Mouse (Mus musculus): ENCODE data around the gene A730071L15Rik. TPM values are rescaled to one million over a fixed set of nuclear protein-coding genes. Genes with fewer than 3 reads are reported as not detected.

A730071L15Rik gene
- polyA plus RNA-seq, 1 experiment from 2014 or later: not detected

DNA sequence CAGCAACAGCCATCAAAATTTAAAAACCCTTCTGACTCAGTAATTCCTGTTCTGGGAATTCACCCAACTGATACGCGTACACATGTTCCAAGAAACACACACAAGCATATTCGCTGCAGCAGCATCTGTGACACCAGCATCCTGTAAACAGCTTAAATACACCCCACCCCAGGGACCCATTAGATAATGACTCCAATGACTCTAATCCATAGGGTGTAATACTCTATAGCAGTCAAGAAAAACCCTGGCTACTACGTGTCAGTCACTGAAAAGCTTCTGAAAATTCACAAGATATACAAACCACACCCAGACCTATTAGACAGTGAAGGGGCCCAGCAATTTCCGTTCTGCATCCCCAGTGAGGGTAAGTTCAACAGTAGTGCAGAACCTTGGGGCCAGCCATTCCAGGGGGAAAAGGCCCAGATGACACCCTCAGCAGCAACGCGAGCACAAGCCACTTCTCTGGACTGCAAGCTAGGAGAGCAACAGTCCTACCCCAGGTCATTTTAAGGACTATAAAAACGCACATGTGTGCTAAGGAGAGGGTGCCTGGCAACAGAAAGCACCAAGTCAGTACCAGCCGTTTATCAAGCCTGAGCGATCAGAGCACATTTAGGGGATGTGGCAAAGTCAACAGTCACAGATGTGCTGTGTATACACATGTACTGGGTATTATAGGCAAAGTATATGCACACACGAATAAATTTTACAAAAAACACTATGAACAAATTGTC, 15.5 kb upstream of the A730071L15Rik start:
- H3K4me3 ChIP-seq: no peak overlapping the region
- no peak overlapping the region for H3K9ac ChIP-seq
- peaks cover under 1% of the 10 kb centered on the region for H3K36me3 ChIP-seq
- H3K4me1 ChIP-seq (replicated peaks): peaks cover 30% of the 10 kb centered on the region
- no peak for ATAC-seq (ENCODE audit: insufficient number of reproducible peaks, low FRiP score)
- H3K27me3 ChIP-seq (replicated peaks): no peaks in the 10 kb centered on the region
- 72% methylated on average over 11 of the region's 11 CpGs for WGBS
- H3K27ac ChIP-seq (ENCODE audit: poor library complexity, severe bottlenecking): no peak overlapping the region
- no peak overlapping the region for H3K4me2 ChIP-seq
- no peaks in the 10 kb centered on the region for H3K9me3 ChIP-seq (replicated peaks)

DNA sequence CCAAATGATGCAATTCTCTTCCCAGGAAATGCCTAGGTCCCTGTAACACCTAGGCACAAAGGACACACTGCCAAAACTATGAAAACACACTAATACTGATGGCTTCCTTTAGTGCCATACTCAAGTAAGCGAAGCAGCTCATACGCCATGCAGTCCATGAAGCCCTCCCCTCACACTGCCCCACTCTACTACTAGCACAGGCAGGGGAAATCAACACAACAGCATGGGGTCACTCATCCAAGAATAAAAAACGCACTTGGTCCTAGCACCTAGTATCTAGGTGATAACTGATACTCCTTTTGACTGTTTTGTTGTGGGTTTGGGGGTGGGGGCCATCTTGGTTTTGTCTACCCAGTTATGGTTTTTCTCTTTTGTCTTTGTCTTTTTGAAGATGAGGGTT, 12.4 kb upstream of the A730071L15Rik start:
- Histone ChIP-seq H3K36me3 (peaks cover 14% of the 10 kb centered on the region), H3K9ac (no peak overlapping the region), H3K27ac (ENCODE audit: poor library complexity, severe bottlenecking) (no peak overlapping the region), H3K4me3 (no peak overlapping the region), H3K4me1 (replicated peaks) (peaks cover 21% of the 10 kb centered on the region), H3K27me3 (replicated peaks) (no peaks in the 10 kb centered on the region), H3K4me2 (no peak overlapping the region), H3K9me3 (replicated peaks) (no peaks in the 10 kb centered on the region)
- ATAC-seq (ENCODE audit: insufficient number of reproducible peaks, low FRiP score): no peak
- WGBS: 79% methylated on average over 3 of the region's 3 CpGs

DNA sequence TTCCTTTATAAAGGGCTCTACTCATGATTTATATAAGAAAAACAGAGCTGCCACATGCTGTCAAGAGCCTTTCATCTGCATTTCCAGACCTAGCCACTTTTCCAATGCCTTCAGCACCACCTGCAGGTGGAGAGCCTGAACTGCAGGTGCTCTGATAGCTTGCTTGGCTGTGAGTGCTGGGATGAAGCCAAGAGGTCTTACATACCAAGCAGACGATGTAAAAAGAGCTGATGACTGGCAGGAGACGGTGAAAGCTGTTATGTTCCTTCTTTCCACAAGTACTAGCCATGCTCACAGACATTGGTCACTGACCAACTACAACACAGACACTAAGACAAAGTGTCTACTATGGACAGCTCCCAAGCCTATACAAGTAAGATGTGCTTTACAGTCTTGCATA, 12.0 kb upstream of the A730071L15Rik start:
- Histone ChIP-seq H3K4me3 (no peak overlapping the region), H3K9ac (no peak overlapping the region), H3K27me3 (replicated peaks) (no peaks in the 10 kb centered on the region), H3K9me3 (replicated peaks) (no peaks in the 10 kb centered on the region), H3K27ac (ENCODE audit: poor library complexity, severe bottlenecking) (no peak overlapping the region), H3K4me2 (no peak overlapping the region), H3K36me3 (peaks cover 18% of the 10 kb centered on the region), H3K4me1 (replicated peaks) (peaks cover 18% of the 10 kb centered on the region)
- whole genome bisulfite sequencing: 7% methylated on average over 2 of the region's 2 CpGs
- ATAC-seq (ENCODE audit: insufficient number of reproducible peaks, low FRiP score): peak; percentile 39

DNA sequence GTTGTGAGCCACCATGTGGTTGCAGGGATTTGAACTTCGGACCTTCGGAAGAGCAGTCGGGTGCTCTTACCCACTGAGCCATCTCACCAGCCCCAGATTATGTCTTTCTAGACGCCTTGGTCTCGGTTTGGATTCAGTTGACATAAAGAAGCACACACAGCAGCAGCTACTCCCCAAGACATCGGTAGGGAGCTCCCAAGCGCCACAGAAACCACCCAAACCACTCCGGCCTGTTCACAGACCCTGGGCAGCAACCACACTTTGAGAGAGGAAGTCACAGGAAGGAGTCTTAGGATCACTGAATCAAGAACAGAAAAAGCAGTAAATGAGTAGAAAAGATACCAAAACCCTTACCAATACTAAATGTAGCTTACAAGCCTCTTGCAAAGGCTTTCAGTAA, 3.0 kb upstream of the A730071L15Rik start:
- no peak overlapping the region for H3K27ac ChIP-seq (ENCODE audit: poor library complexity, severe bottlenecking)
- H3K4me2 ChIP-seq: no peak overlapping the region
- H3K9ac ChIP-seq: no peak overlapping the region
- H3K9me3 ChIP-seq (replicated peaks): no peaks in the 10 kb centered on the region
- peaks cover 15% of the 10 kb centered on the region for H3K36me3 ChIP-seq
- WGBS: 93% methylated on average over 8 of the region's 8 CpGs
- no peak for ATAC-seq (ENCODE audit: insufficient number of reproducible peaks, low FRiP score)
- no peak overlapping the region for H3K4me3 ChIP-seq
- no peaks in the 10 kb centered on the region for H3K27me3 ChIP-seq (replicated peaks)
- peaks cover 19% of the 10 kb centered on the region for H3K4me1 ChIP-seq (replicated peaks)

DNA sequence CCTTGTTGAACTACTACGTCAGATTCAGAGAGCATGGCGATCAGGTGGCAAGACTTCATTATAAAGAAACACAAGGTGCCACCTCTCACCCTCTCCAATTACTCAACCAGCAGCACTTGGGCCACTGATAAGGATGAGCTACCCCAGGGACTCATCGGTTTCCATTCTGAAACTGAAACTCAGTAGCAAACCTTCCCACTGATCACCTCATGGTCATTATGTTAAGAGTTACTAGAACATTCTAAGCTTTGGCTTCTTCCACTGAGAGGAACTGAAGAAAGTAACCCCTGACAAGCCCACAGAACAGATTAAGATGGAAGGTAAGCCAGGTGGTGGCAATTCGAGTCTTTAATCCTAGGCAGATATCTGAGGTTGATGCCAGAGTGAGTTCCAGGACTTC, 1.4 kb upstream of the A730071L15Rik start:
- H3K4me3 ChIP-seq: 0 out of 2 replicates have a peak overlapping the region, but pooled peaks have one; percentile 92
- ATAC-seq (ENCODE audit: insufficient number of reproducible peaks, low FRiP score): no peak

DNA sequence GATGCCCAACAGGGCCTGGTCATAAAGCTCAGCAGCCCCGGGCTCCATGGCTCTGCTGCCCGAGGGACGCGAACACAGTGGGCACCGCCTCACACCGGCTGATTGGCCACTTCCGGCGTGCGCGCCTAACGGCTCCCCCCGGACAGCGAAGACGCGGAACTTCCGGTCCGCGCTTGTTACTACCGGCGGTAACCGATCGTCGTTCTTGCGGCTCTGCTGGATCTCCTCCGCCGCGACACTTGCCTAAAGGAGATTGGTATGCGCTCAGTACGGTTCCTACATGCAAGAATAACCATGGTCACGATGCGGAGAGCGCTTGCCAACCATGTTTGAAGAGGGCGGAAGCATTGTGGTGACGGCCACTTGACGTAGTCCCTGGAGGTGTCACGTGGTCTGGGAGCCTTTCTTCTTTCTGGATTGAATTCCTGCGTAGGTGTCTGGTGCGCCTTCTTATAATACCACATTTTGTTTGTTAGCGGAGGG, 299 bp downstream of the A730071L15Rik start, which contains the start of gene Nudcd3:
Gene Nudcd3 (minus strand): TSS at position 329 of the 483 bp plus-strand sequence.
- H3K27ac ChIP-seq (ENCODE audit: poor library complexity, severe bottlenecking): peak within 1 kb of the TSS; percentile 96
- peak within 1 kb of the TSS; percentile 93 for H3K9ac ChIP-seq
- peak within 1 kb of the TSS; percentile 100 for H3K4me2 ChIP-seq
- ATAC-seq (ENCODE audit: insufficient number of reproducible peaks, low FRiP score): peak; percentile 96
- WGBS: under 1% methylated on average over 39 of the region's 39 CpGs
- H3K27me3 ChIP-seq (replicated peaks): 0 out of 2 replicates have a peak, but pooled peaks cover under 1% of the 10 kb centered on the region
- H3K4me3 ChIP-seq: peak within 1 kb of the TSS; percentile 92
- peaks cover 19% of the 10 kb centered on the region for H3K4me1 ChIP-seq (replicated peaks)
- H3K36me3 ChIP-seq: 0 out of 2 replicates have a peak, but pooled peaks cover 3% of the 10 kb centered on the region
- H3K9me3 ChIP-seq (replicated peaks): no peaks in the 10 kb centered on the region

More for the DNA sequence above, 1.4 kb upstream of the A730071L15Rik start:
- 0 out of 2 replicates have a peak, but pooled peaks cover 3% of the 10 kb centered on the region for H3K36me3 ChIP-seq
- peaks cover 19% of the 10 kb centered on the region for H3K4me1 ChIP-seq (replicated peaks)
- no peaks in the 10 kb centered on the region for H3K9me3 ChIP-seq (replicated peaks)
- WGBS: 81% methylated on average over 4 of the region's 4 CpGs
- peak overlapping the region; percentile 100 for H3K4me2 ChIP-seq
- H3K27me3 ChIP-seq (replicated peaks): no peaks in the 10 kb centered on the region
- H3K27ac ChIP-seq (ENCODE audit: poor library complexity, severe bottlenecking): no peak overlapping the region
- H3K9ac ChIP-seq: no peak overlapping the region; the same call in 1 of the 2 replicates

DNA sequence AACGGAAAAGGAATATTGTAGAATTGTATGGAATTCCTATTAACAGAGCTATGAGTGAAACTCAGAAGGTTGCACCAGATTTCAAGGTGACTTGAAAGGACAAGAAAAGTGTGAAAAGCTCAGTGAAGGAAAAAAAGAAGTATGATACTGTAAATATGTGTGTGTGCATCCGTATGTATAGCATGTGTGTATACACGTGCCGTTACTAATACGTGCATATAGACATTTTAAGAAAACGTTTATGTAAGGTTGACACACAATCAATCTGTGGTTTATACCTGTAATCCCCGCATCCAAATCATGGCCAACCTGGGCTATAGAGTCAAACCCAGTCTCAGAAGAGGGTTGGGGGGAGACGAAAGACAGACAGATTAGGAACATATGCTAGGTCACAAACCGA, 741 bp downstream of the A730071L15Rik start:
- no peak for ATAC-seq (ENCODE audit: insufficient number of reproducible peaks, low FRiP score)
- peak overlapping the region; percentile 93; the same call in 1 of the 2 replicates for H3K9ac ChIP-seq
- 0 out of 2 replicates have a peak, but pooled peaks cover 3% of the 10 kb centered on the region for H3K27me3 ChIP-seq (replicated peaks)
- no peaks in the 10 kb centered on the region for H3K9me3 ChIP-seq (replicated peaks)
- peak overlapping the region; percentile 96 for H3K27ac ChIP-seq (ENCODE audit: poor library complexity, severe bottlenecking)
- H3K36me3 ChIP-seq: 0 out of 2 replicates have a peak, but pooled peaks cover 3% of the 10 kb centered on the region
- H3K4me1 ChIP-seq (replicated peaks): peaks cover 19% of the 10 kb centered on the region
- WGBS: 24% methylated on average over 9 of the region's 9 CpGs
- H3K4me3 ChIP-seq: peak overlapping the region; percentile 92
- H3K4me2 ChIP-seq: peak overlapping the region; percentile 100

DNA sequence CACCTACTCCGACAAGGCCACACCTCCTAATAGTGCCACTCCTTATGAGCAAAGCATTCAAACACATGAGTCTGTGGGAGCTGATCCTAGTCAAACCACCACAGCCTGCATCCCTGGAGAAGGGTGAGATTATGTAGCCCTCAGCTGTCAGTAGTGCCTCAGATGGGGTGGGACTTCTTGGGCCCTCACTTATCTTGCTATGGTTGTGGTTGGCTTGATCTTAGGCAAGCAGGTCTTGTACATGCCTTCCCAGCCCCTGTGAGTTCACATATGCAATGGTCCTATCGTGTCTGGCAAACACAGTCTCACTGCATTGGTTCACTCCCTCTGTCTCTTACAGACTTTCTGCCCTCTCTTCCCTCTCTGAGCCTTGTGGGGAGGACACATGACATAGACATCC, 7.3 kb downstream of the A730071L15Rik start:
- H3K27ac ChIP-seq (ENCODE audit: poor library complexity, severe bottlenecking): no peak overlapping the region
- no peak for ATAC-seq (ENCODE audit: insufficient number of reproducible peaks, low FRiP score)
- no peak overlapping the region for H3K4me3 ChIP-seq
- 0 out of 2 replicates have a peak, but pooled peaks cover 3% of the 10 kb centered on the region for H3K27me3 ChIP-seq (replicated peaks)
- H3K9me3 ChIP-seq (replicated peaks): peaks cover 14% of the 10 kb centered on the region; the same call in 1 of the 2 replicates
- no peak overlapping the region for H3K9ac ChIP-seq
- WGBS: 69% methylated on average over 2 of the region's 2 CpGs
- H3K4me2 ChIP-seq: no peak overlapping the region
- H3K4me1 ChIP-seq (replicated peaks): no peaks in the 10 kb centered on the region
- no peaks in the 10 kb centered on the region for H3K36me3 ChIP-seq

DNA sequence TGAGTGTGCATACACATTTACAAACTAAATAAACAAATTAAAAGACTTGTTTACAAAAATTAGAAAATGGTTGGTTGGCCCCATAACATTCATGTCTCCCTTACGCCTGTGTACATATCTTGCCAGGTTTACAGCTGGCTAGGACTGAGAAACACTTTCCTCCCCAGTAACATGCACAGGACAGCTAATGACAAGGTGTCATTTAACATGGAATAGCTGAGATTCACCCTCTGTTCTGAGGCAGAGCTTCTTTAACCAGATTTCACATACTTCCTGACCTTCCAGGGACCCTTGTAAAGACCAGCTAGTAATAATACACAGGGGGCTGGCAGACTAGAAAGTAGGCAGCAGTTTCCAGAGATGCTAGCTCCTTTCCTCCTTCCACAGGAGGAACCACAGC, 8.3 kb downstream of the A730071L15Rik start:
- Histone ChIP-seq H3K27ac (ENCODE audit: poor library complexity, severe bottlenecking) (no peak overlapping the region), H3K9me3 (replicated peaks) (peaks cover 14% of the 10 kb centered on the region; the same call in 1 of the 2 replicates), H3K4me1 (replicated peaks) (no peaks in the 10 kb centered on the region), H3K4me3 (no peak overlapping the region), H3K9ac (no peak overlapping the region), H3K27me3 (replicated peaks) (0 out of 2 replicates have a peak, but pooled peaks cover 3% of the 10 kb centered on the region), H3K4me2 (no peak overlapping the region), H3K36me3 (no peaks in the 10 kb centered on the region)
- WGBS: 83% methylated on average over 1 of the region's 1 CpGs
- no peak for ATAC-seq (ENCODE audit: insufficient number of reproducible peaks, low FRiP score)

DNA sequence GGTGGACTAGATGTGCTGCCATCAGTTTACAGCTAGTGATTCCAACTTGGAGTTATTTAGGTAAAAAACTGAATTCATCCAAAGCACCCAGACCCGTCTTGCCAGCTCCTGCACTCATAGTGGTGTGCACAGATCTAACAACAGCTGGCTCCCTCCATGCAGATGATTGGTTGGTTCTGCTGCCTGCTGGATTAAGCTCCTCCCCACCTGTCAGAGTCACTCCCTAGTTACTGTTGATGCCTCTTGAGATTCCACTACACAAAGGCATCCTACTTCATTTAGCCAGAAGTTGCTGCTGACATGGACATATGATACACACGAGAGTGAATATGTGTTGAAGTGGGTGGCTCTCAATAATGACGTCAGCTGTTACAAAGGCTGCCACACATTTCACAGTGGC, 17.0 kb downstream of the A730071L15Rik start:
- Histone ChIP-seq H3K27ac (ENCODE audit: poor library complexity, severe bottlenecking) (no peak overlapping the region), H3K27me3 (replicated peaks) (peaks cover 15% of the 10 kb centered on the region; the same call in 1 of the 2 replicates), H3K9me3 (replicated peaks) (no peaks in the 10 kb centered on the region), H3K4me1 (replicated peaks) (peaks cover 7% of the 10 kb centered on the region; the same call in 1 of the 2 replicates), H3K4me3 (no peak overlapping the region), H3K4me2 (no peak overlapping the region), H3K36me3 (no peaks in the 10 kb centered on the region), H3K9ac (no peak overlapping the region)
- WGBS: 34% methylated on average over 3 of the region's 3 CpGs
- no peak for ATAC-seq (ENCODE audit: insufficient number of reproducible peaks, low FRiP score)

DNA sequence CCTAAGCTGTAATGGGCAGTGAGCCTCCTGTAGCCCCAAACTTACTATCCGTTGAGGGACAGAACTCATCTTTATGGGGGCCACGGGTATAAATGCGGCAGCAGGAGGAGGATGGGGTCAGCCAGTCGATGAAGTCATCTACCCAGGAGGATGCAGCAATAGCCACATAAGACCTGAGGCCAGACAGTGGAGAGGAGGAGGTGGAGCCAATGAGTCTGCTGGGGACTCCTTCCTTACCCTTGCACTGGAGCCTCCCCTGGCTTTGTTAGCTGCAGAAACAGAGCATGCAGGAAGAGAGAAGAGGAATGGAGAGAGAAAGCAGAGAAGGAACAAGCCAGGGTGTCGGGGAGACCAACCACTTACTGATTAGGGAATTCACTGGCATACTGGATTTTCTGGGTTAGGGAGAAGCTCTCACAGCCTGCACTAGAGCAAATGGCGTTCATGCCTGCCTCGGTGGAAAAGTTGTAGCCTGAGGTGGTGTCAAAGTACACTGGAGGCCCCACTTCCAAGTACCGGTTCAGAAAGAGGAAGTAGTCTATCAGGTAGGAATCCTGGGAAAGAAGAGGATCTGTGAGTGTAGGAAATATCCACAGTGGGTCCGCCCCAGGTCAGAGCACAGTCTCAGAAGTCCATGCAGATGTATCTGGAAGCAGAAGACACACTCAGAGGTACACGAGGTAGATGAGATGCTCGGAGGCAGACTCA, 18.5 kb downstream of the A730071L15Rik start:
- H3K27ac ChIP-seq (ENCODE audit: poor library complexity, severe bottlenecking): no peak overlapping the region
- H3K4me1 ChIP-seq (replicated peaks): peaks cover 7% of the 10 kb centered on the region; the same call in 1 of the 2 replicates
- H3K4me3 ChIP-seq: no peak overlapping the region
- ATAC-seq (ENCODE audit: insufficient number of reproducible peaks, low FRiP score): no peak
- no peaks in the 10 kb centered on the region for H3K9me3 ChIP-seq (replicated peaks)
- H3K36me3 ChIP-seq: no peaks in the 10 kb centered on the region
- H3K9ac ChIP-seq: no peak overlapping the region
- peaks cover 20% of the 10 kb centered on the region for H3K27me3 ChIP-seq (replicated peaks)
- no peak overlapping the region for H3K4me2 ChIP-seq
- WGBS: 70% methylated on average over 11 of the region's 11 CpGs

All from heart, embryonic 12.5 days (tissue).